Mouse (Mus musculus): ENCODE measurements around the gene Leng1.

Leng1 gene

DNA sequence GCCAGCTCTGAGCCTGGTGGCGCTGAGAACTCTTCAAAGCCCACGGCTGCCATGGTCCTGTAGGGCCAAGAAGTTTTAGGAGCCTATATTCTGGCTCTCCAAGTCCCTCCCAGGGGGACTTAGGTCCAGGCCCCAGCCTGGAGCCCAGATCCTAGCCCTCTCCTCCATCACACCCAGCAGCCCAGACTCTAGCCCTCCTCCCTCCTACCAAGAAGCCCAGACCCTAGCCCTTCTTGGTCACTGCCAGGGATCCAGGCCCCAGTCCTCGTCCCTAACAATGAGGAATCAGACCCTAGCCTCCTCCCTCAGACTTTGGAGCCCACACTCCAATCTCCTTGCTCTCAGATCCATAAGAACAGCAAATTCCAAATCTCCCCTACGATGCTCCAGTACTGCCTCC lies 36.6 kb downstream of the Leng1 start:
- DNase-seq, result peak; percentile 22

- peak; percentile 91 for DNase-seq
Observed at GRCm38 (mm10) chr7:3617242-3617995, 48.2 kb downstream of the Leng1 start, which contains the start of gene Ndufa3. Gene Ndufa3 (plus strand): TSS chr7:3617373.

GRCm38 (mm10) chr7:3616389-3617241 lies 49.0 kb downstream of the Leng1 start:
- DNase-seq, result peak; percentile 13

GRCm38 (mm10) chr7:3616057-3616388 lies 49.6 kb downstream of the Leng1 start, which contains the start of gene Oscar:
Gene Oscar (minus strand): TSS chr7:3616157.
- DNase-seq, result no peak

DNA sequence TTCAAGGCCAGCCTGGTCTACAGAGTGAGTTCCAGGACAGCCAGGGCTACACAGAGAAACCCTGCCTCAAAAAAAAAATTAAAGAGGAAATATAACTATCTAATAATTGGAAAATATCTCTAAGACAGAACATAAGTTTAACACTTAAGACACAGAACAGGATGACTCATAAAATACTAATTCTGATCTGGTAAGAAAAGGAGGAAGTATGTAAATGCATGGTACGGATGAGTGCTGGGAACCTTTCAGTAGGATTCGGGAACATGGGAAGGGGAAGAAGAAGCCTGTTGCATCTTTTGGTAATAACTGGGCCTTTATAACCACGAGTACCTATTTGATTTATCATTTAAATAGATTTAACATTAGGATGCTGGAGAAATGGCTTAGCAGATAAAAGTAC lies 51.6 kb downstream of the Leng1 start:
- DNase-seq, result no peak

- DNase-seq, result no peak
Observed at GRCm38 (mm10) chr7:3611006-3611405, 54.6 kb downstream of the Leng1 start.

DNA sequence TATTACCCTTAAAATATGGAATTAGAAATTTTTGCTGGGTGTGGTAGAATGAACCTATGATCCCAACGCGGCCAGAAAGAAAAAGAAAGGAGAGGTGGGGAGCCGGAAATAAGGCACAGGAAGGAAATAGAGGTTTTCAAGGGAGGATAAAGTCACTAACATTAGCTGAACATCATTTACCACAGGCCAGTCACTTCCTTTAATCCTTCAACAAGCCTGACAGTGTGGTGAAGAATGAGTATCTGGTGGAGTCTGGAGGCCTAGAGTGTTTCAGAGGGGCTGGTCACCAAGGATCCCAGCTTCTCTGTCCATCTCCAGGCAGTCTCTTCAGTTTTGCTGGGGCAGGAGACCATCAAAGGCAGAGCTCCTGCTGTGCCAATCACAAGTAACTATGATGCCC lies 55.2 kb downstream of the Leng1 start:
- no peak for DNase-seq

All from thymus, postnatal 14 days (tissue).